Mouse (Mus musculus) midbrain, embryonic 11.5 days (tissue): Measurements from ENCODE around the gene Dctn3. TPM values are rescaled to one million over a fixed set of nuclear protein-coding genes. Genes with fewer than 3 reads are reported as not detected.
A peak's percentile ranks its signal among the peaks of the same experiment; 100 is the strongest.
"Not testable (repeated sequence)": the region's sequence is repeated elsewhere in the genome, so short reads cannot be mapped to it uniquely, and the experiment has no call there.

Source experiments
- ATAC-seq: fragments of 200-750 bp; cut with Nextera tagmentation; 2 replicates; pipeline ENCODE4 v1.8.0; 2017; ENCODE audit warnings: moderate TSS enrichment, moderate library complexity; ENCODE audit not compliant: low FRiP score
- DNase-seq: peaks from one replicate; pipeline ENCODE4 v3.0.0; 2015; ENCODE audit warnings: low spot score; ENCODE audit errors: missing footprints
- H3K27ac ChIP-seq: fragments of 300-500 bp; sonication (generic); 2 replicates; pipeline ENCODE4 v1.5.1; 2014; ENCODE audit warnings: low read depth, low read length
- H3K27me3 ChIP-seq: fragments of 300-500 bp; sonication (generic); 2 replicates; pipeline ENCODE4 v1.6.1; 2014; ENCODE audit warnings: mild to moderate bottlenecking, low read length, moderate library complexity, mixed read lengths; ENCODE audit not compliant: control insufficient read depth, insufficient read depth
- H3K36me3 ChIP-seq: fragments of 300-500 bp; sonication (generic); 2 replicates; pipeline ENCODE4 v1.6.1; 2014; ENCODE audit warnings: mild to moderate bottlenecking, low read length, moderate library complexity, mixed read lengths; ENCODE audit not compliant: control insufficient read depth, insufficient read depth
- H3K4me1 ChIP-seq: fragments of 300-500 bp; sonication (generic); 2 replicates; pipeline ENCODE4 v1.6.1; 2014; ENCODE audit warnings: low read length; ENCODE audit not compliant: control insufficient read depth, insufficient read depth
- H3K4me2 ChIP-seq: fragments of 300-500 bp; sonication (generic); 2 replicates; pipeline ENCODE4 v1.6.1; 2014; ENCODE audit warnings: mild to moderate bottlenecking, moderate library complexity
- H3K4me3 ChIP-seq: fragments of 300-500 bp; sonication (generic); 2 replicates; pipeline ENCODE4 v1.5.1; 2014; ENCODE audit warnings: low read depth, low read length
- H3K9ac ChIP-seq: fragments of 300-500 bp; sonication (generic); 2 replicates; pipeline ENCODE4 v1.6.1; 2014; ENCODE audit warnings: low read length
- H3K9me3 ChIP-seq: fragments of 300-500 bp; sonication (generic); 2 replicates; pipeline ENCODE4 v1.6.1; 2016; ENCODE audit warnings: low read length; ENCODE audit not compliant: control insufficient read depth
- WGBS: fragments of 180-500 bp; shearing (Covaris S2); extraction: QIAGEN DNeasy Blood & Tissue Kit; methylation state at CpG from one replicate; pipeline ENCODE4 v1.1.7; 2014; 5-methylcytosine and 5-hydroxymethylcytosine counted together
- polyA plus RNA-seq: library from polyadenylated mRNA; unstranded; fragments of >200 nt; fragmentation: Nextera tagmentation; extraction: Ambion mirVana; gene quantifications from 2 replicates; pipeline ENCODE4 v1.2.1, GENCODE M21; 2014

Gene Dctn3
- polyA plus RNA-seq, 1 experiment from 2014 or later = 155 TPM

DNA sequence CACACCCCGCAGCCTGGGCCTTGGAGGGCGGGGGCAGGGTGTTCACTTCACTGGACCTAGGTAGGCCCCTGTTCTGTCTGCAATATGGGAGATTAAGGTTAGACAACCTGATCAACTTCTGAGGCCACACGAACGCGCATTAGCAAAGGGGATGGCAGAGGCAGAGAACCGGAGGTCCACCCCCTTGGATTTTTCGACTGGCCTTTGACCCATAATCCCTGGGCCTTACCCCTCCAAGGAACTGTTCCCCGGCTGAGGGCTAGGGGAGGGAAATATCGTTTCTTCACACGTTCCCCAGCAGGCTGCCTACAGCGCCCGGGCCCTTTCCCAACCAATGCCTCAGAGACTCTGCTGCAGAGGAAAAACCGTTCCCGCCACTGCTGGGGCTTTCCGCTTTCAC lies 26.5 kb downstream of the Dctn3 start:
- WGBS = under 1% methylated on average over 12 of the region's 15 CpGs
- H3K9ac ChIP-seq, H3K4me3 ChIP-seq, H3K27ac ChIP-seq, H3K27me3 ChIP-seq, H3K9me3 ChIP-seq, H3K4me1 ChIP-seq, H3K36me3 ChIP-seq, H3K4me2 ChIP-seq, ATAC-seq: not testable (repeated sequence)
- DNase-seq = peak; percentile 84

DNA sequence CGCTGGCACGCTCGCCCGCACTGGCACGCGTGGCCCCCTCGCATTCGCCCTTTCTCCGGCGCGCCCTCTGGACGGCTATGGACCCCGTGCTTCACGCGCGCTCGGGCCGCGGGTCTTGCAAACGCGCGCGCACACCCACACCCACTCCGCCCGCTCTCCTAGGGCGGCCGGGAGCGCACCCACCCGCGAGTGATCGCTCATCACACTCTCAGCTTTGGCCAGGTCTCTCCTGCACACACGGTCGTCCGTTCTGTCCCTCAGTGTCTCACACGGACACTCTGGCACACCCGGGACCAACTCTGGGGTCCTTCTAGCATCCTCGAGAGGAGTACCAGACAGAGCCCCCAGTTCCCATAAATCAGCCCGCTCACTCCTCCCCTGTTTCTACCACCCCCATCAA lies 27.2 kb downstream of the Dctn3 start:
- WGBS = 2% methylated on average over 11 of the region's 38 CpGs
- H3K36me3 ChIP-seq, H3K4me1 ChIP-seq, H3K9me3 ChIP-seq, H3K9ac ChIP-seq, H3K27ac ChIP-seq, H3K27me3 ChIP-seq, ATAC-seq, H3K4me3 ChIP-seq: not testable (repeated sequence)
- peak overlapping the region; percentile 34; the same call in 1 of the 2 replicates for H3K4me2 ChIP-seq
- DNase-seq = peak; percentile 80

DNA sequence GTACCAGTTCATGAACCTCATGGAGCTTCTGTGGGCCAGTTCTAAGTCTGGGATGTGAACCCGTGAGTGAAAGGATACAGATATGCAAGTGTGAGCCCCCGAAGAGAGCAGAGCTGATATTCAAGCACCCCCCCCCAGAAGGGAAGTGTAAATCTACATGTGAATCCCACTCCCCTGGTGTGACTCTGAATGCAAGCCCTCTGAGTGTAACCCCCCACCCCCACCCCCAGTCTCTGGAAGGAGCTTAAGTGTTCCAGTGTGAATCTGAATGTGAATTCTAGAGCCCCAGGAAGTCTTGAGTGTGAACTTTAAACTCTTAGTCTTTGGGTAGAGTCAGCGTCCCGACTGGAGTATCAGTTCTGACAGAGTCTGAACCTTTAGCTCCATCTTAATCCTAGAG lies 29.5 kb downstream of the Dctn3 start:
- Histone ChIP-seq H3K4me2 (peak overlapping the region; percentile 39), H3K4me3 (peak overlapping the region; percentile 19; the same call in 1 of the 2 replicates)
- WGBS = 0% methylated on average over 4 of the region's 4 CpGs
- H3K4me1 ChIP-seq, H3K9ac ChIP-seq, H3K9me3 ChIP-seq, ATAC-seq, H3K36me3 ChIP-seq, H3K27me3 ChIP-seq, H3K27ac ChIP-seq: not testable (repeated sequence)
- DNase-seq = peak; percentile 84

DNA sequence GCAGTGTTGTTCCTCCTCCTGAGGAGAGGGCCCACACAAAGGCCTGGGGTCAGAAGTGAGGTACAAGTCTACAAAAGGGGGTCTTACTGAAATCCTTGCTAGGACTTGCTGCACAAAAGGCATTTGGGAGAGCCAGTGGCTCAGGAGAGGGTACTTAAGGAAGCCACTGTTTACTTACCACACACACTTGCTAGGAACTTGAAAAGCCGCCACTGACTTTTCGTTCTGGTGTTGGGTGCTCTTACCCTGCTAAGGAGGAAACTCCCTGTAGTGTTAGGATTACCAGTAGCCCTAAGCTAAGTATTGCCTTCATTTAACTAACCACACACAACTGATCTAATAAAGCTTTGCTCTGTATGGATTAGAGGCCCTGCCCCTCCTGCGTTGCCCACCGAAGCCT lies 33.0 kb downstream of the Dctn3 start:
- H3K36me3 ChIP-seq, H3K4me2 ChIP-seq, H3K27me3 ChIP-seq, H3K4me1 ChIP-seq, H3K9me3 ChIP-seq, H3K4me3 ChIP-seq, DNase-seq, ATAC-seq, H3K27ac ChIP-seq, H3K9ac ChIP-seq: not testable (repeated sequence)
- no CpG with 5 or more reads among the region's 4 CpGs for WGBS

DNA sequence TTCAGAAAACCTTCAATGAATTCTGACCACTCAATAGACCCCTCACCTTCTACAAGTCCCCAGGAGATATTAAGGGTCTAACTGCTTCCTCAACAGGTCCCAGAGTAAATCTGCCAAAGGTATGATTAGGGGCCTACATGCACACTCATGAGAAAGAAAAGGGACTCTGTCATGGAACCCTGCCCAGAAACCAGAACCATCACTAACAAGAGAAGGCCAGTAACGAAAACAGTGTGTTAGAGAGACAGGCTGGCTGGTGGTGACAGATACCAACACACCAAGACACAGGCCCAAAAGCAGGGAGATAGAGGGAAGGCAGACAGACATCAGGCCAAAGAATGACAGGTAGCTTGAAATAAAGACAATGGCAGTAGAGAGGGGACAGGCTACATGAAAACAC lies 34.4 kb downstream of the Dctn3 start:
- not testable (repeated sequence) for H3K4me1 ChIP-seq, H3K27ac ChIP-seq

DNA sequence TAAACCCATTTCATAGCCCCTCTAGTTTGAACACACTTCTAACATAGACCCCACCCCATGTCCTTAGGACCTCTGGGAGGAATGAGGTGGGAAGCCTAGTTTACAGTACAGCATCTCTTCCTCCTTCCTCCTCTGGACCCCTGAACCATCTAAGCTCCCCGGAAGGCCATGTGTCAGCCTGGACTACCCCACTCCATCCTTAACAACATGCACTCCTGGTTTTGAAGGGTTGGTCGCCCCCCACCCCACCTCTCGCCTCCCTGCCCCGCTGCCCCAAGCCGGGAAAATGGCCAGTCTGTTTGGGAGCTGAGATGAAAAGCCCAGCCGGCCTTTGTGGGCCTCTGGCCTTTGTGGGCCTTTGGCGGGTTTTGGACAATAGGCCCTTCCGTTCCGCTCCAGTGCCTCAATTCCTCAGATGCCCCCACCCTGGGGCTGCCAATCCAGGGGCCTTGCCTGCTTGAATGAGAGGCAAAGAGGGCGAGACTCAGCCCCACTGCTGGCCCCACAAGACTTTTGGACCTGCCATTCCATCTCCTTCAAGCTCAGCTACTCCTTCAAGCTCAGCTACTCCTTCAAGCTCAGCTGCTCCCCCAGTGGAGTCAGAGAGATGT lies 37.0 kb downstream of the Dctn3 start:
- ATAC-seq (peak; percentile 63), DNase-seq (peak; percentile 96)
- H3K9ac ChIP-seq, H3K36me3 ChIP-seq, H3K4me3 ChIP-seq, H3K4me2 ChIP-seq, H3K9me3 ChIP-seq, H3K27me3 ChIP-seq: not testable (repeated sequence)
- Histone ChIP-seq H3K4me1 (peaks cover 18% of the 10 kb centered on the region), H3K27ac (peak overlapping the region; percentile 80)
- WGBS = 9% methylated on average over 8 of the region's 10 CpGs

More for the DNA sequence above, 34.4 kb downstream of the Dctn3 start:
- not testable (repeated sequence) for ATAC-seq, DNase-seq, H3K27me3 ChIP-seq, H3K9me3 ChIP-seq, H3K36me3 ChIP-seq, H3K4me3 ChIP-seq, H3K4me2 ChIP-seq, H3K9ac ChIP-seq
- 58% methylated on average over 1 of the region's 1 CpGs for WGBS

DNA sequence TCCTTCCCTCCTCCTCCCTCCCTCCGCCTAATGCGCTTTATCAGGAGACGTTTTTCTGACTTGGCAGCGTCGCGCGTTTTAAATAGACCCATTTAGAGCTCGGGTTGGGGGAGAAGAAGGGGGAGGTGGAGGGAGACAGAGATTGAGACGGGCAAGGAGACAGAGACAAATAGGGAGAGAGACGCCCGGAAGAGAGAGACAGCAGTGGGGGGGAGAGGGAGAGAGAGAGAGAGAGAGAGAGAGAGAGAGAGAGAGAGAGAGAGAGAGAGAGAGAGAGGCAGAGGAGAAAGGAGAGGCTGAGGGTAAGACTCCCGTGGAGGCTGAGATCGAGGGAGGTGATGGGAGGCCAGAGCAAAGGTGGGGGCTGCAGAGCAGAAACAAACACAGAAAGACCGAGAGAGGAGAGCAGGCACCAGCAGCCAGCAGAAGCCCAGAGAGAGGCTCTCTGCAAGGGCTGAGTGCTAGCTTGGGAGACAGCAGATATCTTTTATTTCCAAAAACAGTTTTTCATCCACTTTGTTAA lies 38.0 kb downstream of the Dctn3 start:
- not testable (repeated sequence) for H3K27me3 ChIP-seq, H3K9me3 ChIP-seq, H3K4me3 ChIP-seq, H3K9ac ChIP-seq, ATAC-seq, H3K36me3 ChIP-seq, H3K4me2 ChIP-seq
- H3K4me1 ChIP-seq = peaks cover 27% of the 10 kb centered on the region
- peak overlapping the region; percentile 72 for H3K27ac ChIP-seq
- 1% methylated on average over 12 of the region's 14 CpGs for WGBS
- DNase-seq = peak; percentile 91

DNA sequence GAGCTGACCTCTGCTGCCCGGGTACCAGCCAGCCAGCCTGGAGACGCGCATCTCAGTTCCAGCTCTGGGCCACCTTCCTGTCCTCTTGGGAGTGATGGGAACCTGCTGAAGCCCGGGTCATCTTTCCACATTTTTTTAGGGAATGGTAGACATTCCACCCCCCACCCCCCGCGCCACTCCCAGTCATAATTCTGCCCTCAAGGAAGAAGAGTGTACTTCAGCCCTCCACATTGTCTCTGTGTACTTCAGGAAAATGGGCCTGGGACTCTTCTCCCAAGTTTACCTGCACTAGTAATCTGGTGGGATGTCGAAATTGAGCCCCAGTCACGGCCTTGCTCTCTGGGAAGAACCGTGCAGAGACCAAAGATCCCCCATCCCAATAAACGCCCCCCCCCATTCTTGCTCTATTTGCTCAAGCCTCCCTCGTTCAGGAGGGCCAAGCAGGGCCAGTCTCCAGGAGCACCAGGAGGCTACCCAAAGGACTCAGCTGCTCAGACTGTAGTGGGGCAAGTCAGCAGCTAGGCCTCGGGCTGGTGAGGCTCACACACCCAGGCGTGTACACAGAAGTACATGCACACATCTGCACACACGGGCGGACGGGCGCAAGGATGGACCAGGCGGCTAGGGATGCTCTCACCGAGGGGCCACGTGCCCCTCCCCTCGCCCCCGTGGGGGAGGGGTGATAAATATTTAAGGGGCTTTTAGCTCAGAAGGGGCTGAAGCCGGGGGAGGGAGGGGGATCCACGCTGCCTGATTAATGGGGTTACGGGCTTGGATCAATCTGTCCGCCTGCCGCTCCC lies 38.6 kb downstream of the Dctn3 start:
- peak overlapping the region; percentile 30 for H3K4me2 ChIP-seq
- WGBS = under 1% methylated on average over 19 of the region's 27 CpGs
- H3K27me3 ChIP-seq, H3K9me3 ChIP-seq, H3K36me3 ChIP-seq, H3K4me3 ChIP-seq: not testable (repeated sequence)
- H3K9ac ChIP-seq = peak overlapping the region; percentile 47; the same call in 1 of the 2 replicates
- peak; percentile 94 for DNase-seq
- peaks cover 34% of the 10 kb centered on the region for H3K4me1 ChIP-seq
- peak; percentile 68 for ATAC-seq
- peak overlapping the region; percentile 88 for H3K27ac ChIP-seq

DNA sequence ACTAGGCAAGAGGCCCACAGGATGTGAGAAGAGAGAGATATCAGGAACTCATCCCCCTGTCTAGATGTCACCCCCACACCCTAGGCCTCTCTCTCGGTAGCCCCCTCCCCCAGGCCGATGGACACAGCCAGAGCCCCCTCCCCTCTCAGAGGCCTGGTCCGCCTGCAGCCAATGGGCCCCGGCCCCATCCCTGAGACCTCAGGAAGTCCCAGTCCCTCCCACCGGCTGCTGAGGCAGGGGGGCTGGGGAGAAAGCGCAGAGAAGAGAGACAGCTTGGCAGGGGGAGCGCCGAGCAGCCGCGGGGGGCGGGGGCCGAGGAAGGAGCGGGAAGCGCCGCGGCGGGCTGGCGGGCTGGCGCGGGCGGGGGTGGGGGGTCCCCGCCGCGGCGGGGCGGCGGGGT lies 39.7 kb downstream of the Dctn3 start:
- not testable (repeated sequence) for H3K36me3 ChIP-seq, DNase-seq, H3K27me3 ChIP-seq, H3K9me3 ChIP-seq, H3K4me3 ChIP-seq, H3K9ac ChIP-seq
- Histone ChIP-seq H3K4me1 (peaks cover 44% of the 10 kb centered on the region), H3K27ac (peak overlapping the region; percentile 68), H3K4me2 (peak overlapping the region; percentile 38)
- ATAC-seq = peak; percentile 56
- 0% methylated on average over 8 of the region's 27 CpGs for WGBS
